Mouse (Mus musculus) layer of hippocampus, adult 2 months (tissue): ENCODE measurements around the gene Rad9b. TPM values are rescaled to one million over a fixed set of nuclear protein-coding genes. Genes with fewer than 3 reads are reported as not detected.

Experiments used
- DNase-seq, 2 experiments: peaks; one replicate each; pipeline ENCODE4 v3.0.0; 2022; ENCODE audit warnings: low spot score in 2 of 2
- H3K27ac ChIP-seq: fragments of 200-600 bp; 2 replicates; pipeline ENCODE4 v1.8.1; 2022
- H3K4me3 ChIP-seq: fragments of 200-600 bp; 2 replicates; pipeline ENCODE4 v1.8.1; 2022; ENCODE audit warnings: mild to moderate bottlenecking
- CTCF ChIP-seq: fragments of 200-600 bp; conservative IDR thresholded peaks from 2 replicates; pipeline ENCODE4 v1.8.1; 2022; ENCODE audit warnings: antibody characterized with exemption, mild to moderate bottlenecking, moderate library complexity
- total RNA-seq, 2 experiments: library from RNA; stranded (reverse); gene quantifications; 2 replicates each; pipeline ENCODE4 v1.2.3; 2021

Gene Rad9b
- total RNA-seq, 2 experiments from 2014 or later = 5.1 to 5.9 TPM

GRCm38 (mm10) chr5:122390671-122391070, 36.6 kb upstream of the Rad9b start:
- Histone ChIP-seq H3K4me3 (no peak overlapping the region), H3K27ac (no peak overlapping the region)
- no peak for TF ChIP-seq CTCF
- DNase-seq = no peak

- TF ChIP-seq CTCF = no peak
- Histone ChIP-seq H3K4me3 (no peak overlapping the region), H3K27ac (no peak overlapping the region)
- no peak for DNase-seq
These were observed 36.0 kb upstream of the Rad9b start for GRCm38 (mm10) chr5:122390006-122390405.

- DNase-seq = peak; percentile 77 to 90
- peak; percentile 98 for TF ChIP-seq CTCF
- no peak overlapping the region for H3K4me3 ChIP-seq
- H3K27ac ChIP-seq = peak overlapping the region; percentile 68
These were observed 25.5 kb upstream of the Rad9b start for GRCm38 (mm10) chr5:122379374-122380155.

GRCm38 (mm10) chr5:122378171-122378570, 24.1 kb upstream of the Rad9b start:
- no peak for TF ChIP-seq CTCF
- Histone ChIP-seq H3K4me3 (no peak overlapping the region), H3K27ac (no peak overlapping the region)
- no peak for DNase-seq

GRCm38 (mm10) chr5:122377101-122377833, 23.2 kb upstream of the Rad9b start:
- no peak overlapping the region for H3K4me3 ChIP-seq
- H3K27ac ChIP-seq = no peak overlapping the region
- no peak for DNase-seq
- no peak for TF ChIP-seq CTCF

GRCm38 (mm10) chr5:122372878-122373277, 18.8 kb upstream of the Rad9b start:
- DNase-seq = no peak
- Histone ChIP-seq H3K27ac (peak overlapping the region; percentile 98), H3K4me3 (peak overlapping the region; percentile 68)
- no peak for TF ChIP-seq CTCF

- H3K4me3 ChIP-seq = peak within 1 kb of the TSS; percentile 68
- DNase-seq = peak; percentile 99 to 100
- H3K27ac ChIP-seq = peak within 1 kb of the TSS; percentile 98
- no peak for TF ChIP-seq CTCF
These were observed 18.2 kb upstream of the Rad9b start, which contains the start of gene Fam216a for GRCm38 (mm10) chr5:122372192-122372769. Fam216a (minus strand) TSS chr5:122372364.

GRCm38 (mm10) chr5:122371591-122372191, 17.7 kb upstream of the Rad9b start, which contains the start of gene Gpn3:
Gpn3 (plus strand) TSS chr5:122371876.
- TF ChIP-seq CTCF = no peak
- no peak for DNase-seq
- H3K27ac ChIP-seq = peak within 1 kb of the TSS; percentile 98
- H3K4me3 ChIP-seq = peak within 1 kb of the TSS; percentile 68

- Histone ChIP-seq H3K4me3 (peak overlapping the region; percentile 87), H3K27ac (peak overlapping the region; percentile 91)
- TF ChIP-seq CTCF = 0 out of 2 replicates have a peak, but pooled peaks have one; percentile 23
- DNase-seq = no peak
These were observed 547 bp upstream of the Rad9b start for GRCm38 (mm10) chr5:122354492-122355067.

GRCm38 (mm10) chr5:122345777-122346176, 8.3 kb downstream of the Rad9b start:
- TF ChIP-seq CTCF = peak; percentile 57
- DNase-seq = no peak
- H3K4me3 ChIP-seq = no peak overlapping the region
- H3K27ac ChIP-seq = no peak overlapping the region

- DNase-seq = peak; percentile 58 to 82
- no peak overlapping the region for H3K4me3 ChIP-seq
- no peak overlapping the region for H3K27ac ChIP-seq
- TF ChIP-seq CTCF = peak; percentile 93
These were observed 9.8 kb downstream of the Rad9b start for GRCm38 (mm10) chr5:122344260-122344659.

- TF ChIP-seq CTCF = no peak
- Histone ChIP-seq H3K27ac (no peak overlapping the region), H3K4me3 (no peak overlapping the region)
- no peak for DNase-seq
These were observed 10.3 kb downstream of the Rad9b start for GRCm38 (mm10) chr5:122343768-122344167.
